Mouse (Mus musculus): ENCODE measurements around the gene Chchd6.

Chchd6 gene

DNA sequence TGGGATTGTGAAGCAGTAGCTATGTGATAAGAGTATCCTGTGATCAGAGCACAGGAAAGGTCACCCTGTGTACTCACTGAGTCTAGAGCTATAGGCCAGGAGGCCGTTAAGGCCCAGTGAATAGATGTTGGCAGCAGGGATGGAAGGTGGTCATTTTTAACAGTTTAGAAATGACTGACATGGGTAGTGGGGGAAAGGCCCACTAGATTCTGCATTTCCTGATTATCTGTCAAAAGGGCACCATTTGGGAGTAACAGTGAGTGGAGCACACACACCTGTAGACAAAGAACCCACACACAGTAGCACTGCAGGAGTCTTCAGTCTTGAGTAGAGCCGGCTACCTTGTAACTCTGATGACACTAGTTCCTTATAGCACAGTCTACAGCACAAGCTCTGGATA lies 141.0 kb downstream of the Chchd6 start:
- DNase-seq (ENCODE audit: low read depth, low spot score) = no peak

GRCm38 (mm10) chr6:89452976-89453674 lies 142.3 kb downstream of the Chchd6 start:
- DNase-seq (ENCODE audit: low read depth, low spot score) = no peak

DNA sequence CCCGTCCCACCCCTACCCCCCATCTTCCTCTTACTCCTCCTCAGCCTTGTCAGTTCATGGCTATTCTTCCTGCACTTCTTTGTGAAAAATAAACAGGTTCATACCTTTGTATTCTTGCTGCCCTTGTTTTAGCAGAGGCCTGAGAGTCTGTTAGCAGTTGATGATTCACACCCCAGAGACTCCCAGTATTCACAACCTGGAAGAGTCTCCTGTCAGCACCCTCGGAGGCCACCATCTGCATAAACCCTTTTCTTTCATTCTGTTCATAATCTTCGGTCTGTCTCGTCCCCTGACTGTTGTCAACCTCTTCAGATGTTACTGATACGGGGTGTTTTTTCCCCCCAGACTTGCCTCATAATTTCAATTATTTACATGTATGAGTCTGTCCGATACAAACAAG lies 143.1 kb downstream of the Chchd6 start:
- no peak for DNase-seq (ENCODE audit: low read depth, low spot score)

GRCm38 (mm10) chr6:89448736-89449135 lies 146.7 kb downstream of the Chchd6 start:
- no peak for DNase-seq (ENCODE audit: low read depth, low spot score)

- DNase-seq (ENCODE audit: low read depth, low spot score) = peak; percentile 31
These were observed 154.8 kb downstream of the Chchd6 start for GRCm38 (mm10) chr6:89440671-89441070.

DNA sequence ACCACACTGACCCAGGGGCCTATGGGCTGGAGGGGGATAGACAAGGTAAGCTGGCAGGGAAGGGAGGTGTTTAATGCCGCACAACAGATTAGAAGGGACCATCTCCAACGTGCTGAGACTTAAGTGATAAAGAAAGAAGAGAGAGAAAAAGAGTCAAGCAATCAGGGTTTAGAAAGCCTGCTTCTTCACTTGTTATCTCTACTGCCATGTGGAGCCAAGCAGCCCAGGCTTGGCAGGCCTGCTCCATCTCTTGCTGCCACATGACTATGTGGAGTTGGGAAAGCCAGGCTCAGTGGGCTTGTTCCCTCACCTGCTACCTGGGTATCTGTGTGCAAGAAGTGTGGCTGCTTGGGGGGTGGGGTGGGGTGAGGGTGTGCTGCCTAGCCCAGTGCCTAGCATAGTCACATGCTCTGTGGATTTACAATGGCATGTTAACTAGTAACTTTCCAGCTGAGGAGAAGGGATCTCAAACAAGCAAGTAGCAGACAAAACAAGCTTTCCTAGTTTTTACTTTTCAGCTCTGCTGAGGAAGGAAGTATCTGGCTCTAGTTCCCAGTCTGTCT lies 163.5 kb downstream of the Chchd6 start:
- DNase-seq (ENCODE audit: low read depth, low spot score) = no peak

- DNase-seq (ENCODE audit: low read depth, low spot score) = no peak
These were observed 164.7 kb downstream of the Chchd6 start for GRCm38 (mm10) chr6:89430749-89431148.

GRCm38 (mm10) chr6:89428661-89429375 lies 166.6 kb downstream of the Chchd6 start:
- DNase-seq (ENCODE audit: low read depth, low spot score) = no peak

DNA sequence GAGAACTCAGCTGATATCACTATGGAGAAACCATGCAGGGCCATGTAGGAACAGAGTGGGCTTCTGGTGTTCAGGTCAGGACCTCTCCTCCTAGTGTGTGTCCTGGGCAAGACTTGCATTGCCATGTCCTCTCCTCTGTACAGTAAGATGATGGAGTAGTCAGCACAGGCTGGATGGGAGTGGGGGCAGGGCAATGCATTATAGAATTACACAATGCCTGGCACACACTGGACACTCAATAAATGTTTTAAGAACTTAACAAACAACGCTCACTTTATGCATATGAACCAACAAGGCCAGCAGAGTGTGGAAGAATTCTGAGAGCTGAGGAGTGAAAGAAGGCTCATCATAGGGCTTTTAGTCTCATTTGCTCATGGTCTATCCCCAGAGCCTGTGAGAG lies 171.0 kb downstream of the Chchd6 start:
- no peak for DNase-seq (ENCODE audit: low read depth, low spot score)

GRCm38 (mm10) chr6:89422621-89423020 lies 172.8 kb downstream of the Chchd6 start:
- DNase-seq (ENCODE audit: low read depth, low spot score) = no peak

DNA sequence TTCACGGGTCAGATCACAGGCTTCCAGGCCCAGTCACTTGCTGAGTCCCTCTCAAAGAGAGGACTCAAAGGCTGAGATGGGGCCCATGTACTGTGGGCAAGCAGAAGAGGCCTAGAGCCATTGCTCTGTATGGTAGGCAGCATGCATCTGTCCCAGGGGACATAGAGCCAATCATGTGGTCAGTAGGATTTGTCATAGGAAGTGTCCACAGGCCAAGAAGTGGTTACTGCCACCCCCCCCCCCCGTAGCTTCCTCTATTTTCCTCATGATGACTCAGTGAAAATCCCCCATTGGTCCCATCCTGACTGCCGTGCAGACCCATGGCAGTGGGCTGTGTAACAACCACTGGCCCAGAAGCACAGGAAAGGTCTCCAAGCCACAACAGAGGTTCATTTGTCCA lies 173.5 kb downstream of the Chchd6 start:
- DNase-seq (ENCODE audit: low read depth, low spot score) = no peak

DNA sequence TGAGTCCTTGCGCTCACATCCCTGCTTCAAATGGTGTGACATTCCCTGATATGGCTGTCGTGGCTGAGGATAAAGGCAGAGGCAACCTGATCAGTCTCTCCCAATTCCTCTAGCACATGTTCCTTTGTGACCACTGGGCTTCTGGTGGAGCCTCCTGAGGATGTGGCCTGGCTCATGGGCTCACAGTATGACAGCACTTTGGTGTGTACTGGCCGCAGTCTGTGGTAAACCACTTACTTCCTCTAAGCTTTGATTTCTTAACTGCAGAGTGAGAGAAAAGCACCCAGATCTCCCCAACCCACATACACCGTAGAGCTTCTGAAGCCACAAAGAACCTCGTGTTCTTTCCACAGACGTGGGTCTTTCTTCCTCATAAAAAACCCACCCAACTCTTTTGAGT lies 173.9 kb downstream of the Chchd6 start:
- no peak for DNase-seq (ENCODE audit: low read depth, low spot score)

DNA sequence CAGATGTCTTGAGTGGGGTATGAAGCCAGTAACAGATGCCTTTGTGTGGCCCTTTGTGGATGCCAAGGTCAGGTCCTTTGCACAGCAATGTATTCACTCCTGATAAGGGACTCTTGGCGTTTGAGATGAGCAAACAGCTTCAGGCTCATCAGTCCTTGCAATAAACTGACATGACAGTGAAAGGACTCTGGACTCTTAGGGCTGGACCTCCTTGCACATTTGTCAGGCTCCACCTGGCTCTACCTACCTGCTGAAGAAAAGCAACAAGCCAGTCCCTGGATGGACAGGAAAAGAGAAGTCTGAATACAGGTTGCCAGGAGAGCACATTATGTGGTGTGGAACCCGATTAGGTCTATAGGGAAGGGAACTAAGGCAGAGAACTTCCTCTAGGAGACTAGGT lies 174.7 kb downstream of the Chchd6 start:
- DNase-seq (ENCODE audit: low read depth, low spot score) = no peak

- no peak for DNase-seq (ENCODE audit: low read depth, low spot score)
These were observed 175.3 kb downstream of the Chchd6 start for GRCm38 (mm10) chr6:89420110-89420509.

- DNase-seq (ENCODE audit: low read depth, low spot score) = no peak
These were observed 176.2 kb downstream of the Chchd6 start for GRCm38 (mm10) chr6:89419066-89419815.

- DNase-seq (ENCODE audit: low read depth, low spot score) = no peak
These were observed 179.3 kb downstream of the Chchd6 start for GRCm38 (mm10) chr6:89416030-89416595.

DNA sequence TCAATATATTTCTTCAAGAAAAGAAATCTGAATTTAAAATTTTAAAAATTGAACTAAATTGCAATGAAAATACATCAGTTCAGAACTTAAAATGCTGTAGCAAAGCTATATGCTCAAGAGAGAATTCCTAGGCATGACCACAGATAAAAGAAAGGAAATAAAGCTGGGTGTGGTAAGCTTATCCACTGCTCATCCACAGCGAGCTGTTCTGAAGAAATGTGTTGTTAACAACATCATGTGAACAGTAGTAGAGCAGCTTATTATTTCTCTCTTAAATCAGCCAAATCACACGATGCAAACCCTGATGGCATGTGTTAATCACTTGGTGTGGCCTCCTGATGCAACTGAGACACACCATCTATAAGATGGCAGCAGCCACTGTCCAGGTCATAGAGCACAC lies 180.4 kb downstream of the Chchd6 start:
- no peak for DNase-seq (ENCODE audit: low read depth, low spot score)

- no peak for DNase-seq (ENCODE audit: low read depth, low spot score)
These were observed 181.3 kb downstream of the Chchd6 start for GRCm38 (mm10) chr6:89414126-89414525.

- DNase-seq (ENCODE audit: low read depth, low spot score) = no peak
These were observed 182.0 kb downstream of the Chchd6 start for GRCm38 (mm10) chr6:89413481-89413884.

GRCm38 (mm10) chr6:89412562-89412961 lies 182.9 kb downstream of the Chchd6 start:
- no peak for DNase-seq (ENCODE audit: low read depth, low spot score)

DNA sequence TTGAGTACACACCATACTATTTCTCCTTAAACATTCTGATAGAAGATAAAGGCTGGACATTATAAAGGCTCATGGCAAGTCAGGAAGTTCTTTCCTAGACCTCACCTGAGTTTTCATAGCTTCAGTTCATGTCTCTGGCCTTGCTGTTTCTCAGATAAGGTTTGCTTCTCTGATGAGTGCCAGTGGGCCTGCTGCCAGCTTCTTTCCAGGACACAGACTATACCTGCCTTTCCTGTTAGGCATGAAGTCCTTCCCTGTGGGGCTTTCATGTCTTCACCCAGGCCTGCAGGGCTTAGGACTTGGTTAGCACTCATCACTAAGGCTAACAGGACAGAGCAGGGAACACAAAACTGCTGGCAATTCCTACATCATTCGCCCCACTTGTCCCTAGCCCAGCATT lies 186.4 kb downstream of the Chchd6 start:
- no peak for DNase-seq (ENCODE audit: low read depth, low spot score)

DNA sequence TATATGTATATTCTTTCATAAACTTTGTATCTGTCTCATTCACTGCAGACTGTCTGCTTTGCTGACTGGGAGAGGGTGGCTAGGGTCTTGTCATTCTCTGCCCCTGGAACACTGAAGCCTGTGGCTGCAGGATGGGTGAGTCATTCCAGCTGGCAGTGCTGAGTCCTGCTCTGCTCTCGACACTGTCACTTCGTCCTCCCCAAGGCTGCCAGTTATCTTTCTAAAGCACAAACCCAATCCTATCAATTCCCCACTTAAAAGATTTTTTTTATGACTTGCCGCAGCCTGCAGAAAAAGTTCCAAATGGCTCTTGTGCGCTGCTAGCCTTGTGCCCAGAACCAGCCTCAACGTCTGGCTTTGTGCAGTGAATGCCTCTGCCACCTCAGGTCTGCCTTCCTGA lies 187.2 kb downstream of the Chchd6 start:
- no peak for DNase-seq (ENCODE audit: low read depth, low spot score)
